Mouse (Mus musculus) liver, postnatal 0 days (tissue): ENCODE data around the gene Hspa1a.
A peak's percentile ranks its signal among the peaks of the same experiment; 100 is the strongest.

Experiments
- CTCF ChIP-seq: sonication (generic); IDR thresholded peaks from 2 replicates; pipeline ENCODE4 v1.5.1; 2016; ENCODE audit warnings: antibody characterized with exemption, low read depth
- EP300 ChIP-seq: IDR thresholded peaks from 2 replicates; pipeline ENCODE4 v1.6.1; 2016; ENCODE audit warnings: antibody characterized with exemption, low read depth, mild to moderate bottlenecking

GRCm38 (mm10) chr17:34998526-34999430 is 26.8 kb upstream of the Hspa1a start:
- TF ChIP-seq CTCF: peak; percentile 37
- no peak for TF ChIP-seq EP300
